Mouse (Mus musculus): ENCODE data around the gene Sox10.

Sox10 gene

DNA sequence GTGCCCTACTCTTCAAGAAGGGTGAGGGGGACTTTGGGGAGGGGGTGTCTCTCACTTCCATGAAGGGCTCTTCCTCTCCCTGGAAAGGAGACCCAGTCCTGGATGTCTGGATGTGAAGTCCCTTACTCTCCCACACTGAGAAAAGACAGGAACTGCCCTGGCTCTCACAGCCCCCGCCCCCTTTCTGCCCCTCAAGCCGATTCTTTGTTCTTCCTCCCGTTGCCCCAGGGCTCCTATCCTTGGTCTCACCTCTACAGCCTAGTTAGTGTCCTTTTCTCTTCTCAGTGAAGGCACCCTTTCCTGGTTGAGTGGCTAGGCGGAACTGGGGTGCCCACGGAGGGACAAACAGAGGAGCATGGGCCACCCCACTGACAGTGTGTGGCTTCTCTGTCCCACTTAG is at the start of gene Sox10:
Gene Sox10, minus strand, starts transcription at position 101 of the 400 bp plus-strand sequence.
- no peak for DNase-seq (ENCODE audit: low read depth, low spot score)

DNA sequence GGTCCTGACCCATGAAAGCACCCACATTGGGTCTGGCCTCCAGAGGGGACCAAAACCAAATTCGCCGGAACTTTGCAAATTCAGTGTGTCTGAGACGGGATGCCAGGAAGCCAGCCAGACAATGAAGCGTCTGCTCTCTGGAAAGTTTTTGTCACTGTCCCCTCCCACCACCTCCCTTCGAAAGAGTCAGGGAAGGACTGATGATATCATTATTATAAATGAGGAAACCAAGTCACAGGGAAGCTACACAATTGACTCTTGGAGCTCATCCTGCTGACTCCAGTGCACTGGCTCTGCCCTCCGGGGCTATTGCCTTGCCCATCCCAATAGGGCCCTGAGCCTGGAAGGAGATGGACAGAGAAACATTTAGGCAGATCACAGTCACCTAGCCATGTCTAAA is 48.6 kb upstream of the Sox10 start:
- no peak for DNase-seq (ENCODE audit: low read depth, low spot score)

DNA sequence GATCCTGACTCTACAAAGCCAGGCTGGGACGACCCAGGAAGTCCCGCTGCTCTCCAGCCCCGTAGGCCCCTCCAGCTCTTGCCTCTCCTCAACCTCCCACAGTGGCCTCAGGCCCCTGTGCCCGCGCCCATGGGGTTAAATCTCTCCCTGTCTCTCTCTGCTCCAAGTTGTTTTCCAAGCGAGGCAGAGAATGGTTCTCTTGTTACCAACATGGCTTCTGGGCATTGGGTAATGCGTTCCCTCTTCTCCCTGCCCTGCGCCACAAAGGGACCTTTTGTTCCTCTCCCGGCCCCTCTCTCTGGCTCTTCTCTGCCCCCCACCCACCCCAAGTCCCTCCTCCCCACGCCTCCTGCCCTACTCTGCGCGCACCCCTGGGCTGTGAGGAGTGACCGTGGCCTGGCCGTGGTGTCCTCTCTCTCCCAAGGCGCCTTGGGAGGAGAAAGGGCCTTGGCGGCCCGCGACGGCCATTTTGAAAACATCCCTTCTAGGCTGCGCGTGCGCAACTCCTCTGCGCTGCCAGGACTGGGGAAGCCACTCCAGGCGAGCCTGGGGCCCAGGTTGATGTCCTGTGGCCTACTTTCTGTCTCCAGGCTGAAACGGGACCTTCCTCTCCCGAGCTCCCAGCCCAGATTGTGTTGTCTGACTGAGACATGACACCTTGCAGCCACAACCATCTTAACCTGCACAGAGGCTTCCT is 47.9 kb upstream of the Sox10 start:
- DNase-seq (ENCODE audit: low read depth, low spot score): no peak

DNA sequence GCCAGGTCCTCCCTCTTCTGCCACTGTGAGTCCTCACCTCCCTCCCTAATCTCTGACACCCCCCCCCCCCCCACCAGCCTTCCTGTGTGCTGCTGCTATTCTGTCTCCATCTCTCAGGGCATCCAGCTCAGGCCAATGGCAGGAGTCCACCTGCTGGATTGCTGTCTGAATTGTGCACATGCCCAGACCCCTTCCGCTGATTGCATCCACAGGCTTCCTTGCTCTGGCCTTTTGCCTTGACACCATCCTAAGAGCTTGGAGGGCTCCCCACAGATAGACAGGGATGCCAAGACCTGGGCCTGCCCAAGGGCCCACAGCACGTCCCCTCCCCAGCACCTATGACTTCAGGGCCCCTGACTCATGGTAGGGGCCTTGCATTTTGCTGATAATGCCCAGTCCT is 45.3 kb upstream of the Sox10 start:
- DNase-seq (ENCODE audit: low read depth, low spot score): no peak

DNA sequence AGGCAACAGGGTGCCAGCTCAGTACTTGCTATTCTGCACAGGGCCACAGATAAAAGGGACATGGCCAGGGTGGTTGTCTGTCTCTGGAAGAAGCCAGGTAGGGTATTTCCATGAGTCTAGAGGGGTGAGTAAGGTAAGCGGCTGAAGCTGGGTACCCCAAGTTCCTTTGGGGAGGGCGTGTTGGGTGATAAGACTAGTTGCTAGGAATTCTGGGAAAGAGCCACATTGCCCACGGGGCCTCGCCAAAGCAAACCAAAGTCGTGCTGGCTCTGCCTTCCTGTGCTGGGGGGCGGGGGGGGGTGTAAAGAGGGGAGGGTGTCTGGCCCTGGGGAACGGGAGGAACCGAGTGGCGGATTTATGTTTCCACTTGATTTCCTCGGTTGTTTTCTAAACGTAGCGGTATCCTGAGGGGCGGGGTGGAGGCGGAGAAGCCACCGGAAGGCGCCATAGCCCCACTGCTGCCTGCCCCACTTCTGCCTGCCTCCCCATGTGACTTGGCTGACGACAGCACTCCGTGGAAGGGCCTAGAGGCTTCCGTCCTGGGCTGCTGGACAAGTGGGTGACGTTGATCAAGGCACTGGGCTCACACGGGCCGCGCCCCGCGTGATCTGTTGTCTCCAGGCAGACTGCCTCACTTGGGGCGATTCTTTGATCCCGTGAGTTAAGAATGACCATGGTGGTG is 43.9 kb upstream of the Sox10 start:
- peak; percentile 69 for DNase-seq (ENCODE audit: low read depth, low spot score)

DNA sequence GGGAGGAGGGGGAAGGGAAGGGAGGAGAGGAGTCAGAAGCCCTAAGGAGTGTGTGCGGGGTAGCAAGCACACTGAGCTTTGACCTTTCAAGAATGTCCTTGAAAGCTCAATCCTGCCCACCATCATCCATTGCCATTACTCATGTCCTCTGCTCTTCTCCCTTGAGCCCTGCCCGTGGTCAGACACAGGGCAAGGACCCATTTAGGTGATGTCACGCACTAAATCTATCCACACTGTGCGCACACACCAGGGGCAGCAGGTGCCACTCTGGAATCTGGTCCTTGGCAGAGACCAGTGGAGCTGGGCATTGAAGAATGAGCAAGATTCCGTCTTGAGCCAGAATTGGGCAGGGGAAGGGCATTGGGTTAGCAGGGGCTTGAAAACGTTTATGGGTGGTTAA is 43.2 kb upstream of the Sox10 start:
- DNase-seq (ENCODE audit: low read depth, low spot score): no peak

DNA sequence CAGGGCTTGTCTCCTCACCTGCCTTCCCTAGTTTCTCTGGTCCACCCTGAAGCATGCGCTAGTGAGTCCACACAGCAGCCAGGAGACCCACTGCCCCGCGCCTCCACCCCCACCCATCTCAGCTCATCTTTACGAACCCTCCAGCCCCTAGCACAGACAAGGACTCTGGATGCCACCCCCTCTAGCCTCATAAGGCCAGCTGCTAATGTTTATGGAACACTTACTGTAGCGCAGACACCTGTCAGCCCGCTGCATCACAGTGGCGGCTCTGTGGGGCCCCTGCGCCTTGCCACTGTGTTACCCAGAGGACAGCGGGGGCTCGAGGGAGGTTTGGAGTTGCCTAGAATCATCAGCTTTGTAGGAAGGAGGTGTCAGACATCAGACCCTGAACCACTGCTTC is 37.5 kb upstream of the Sox10 start:
- DNase-seq (ENCODE audit: low read depth, low spot score): no peak

DNA sequence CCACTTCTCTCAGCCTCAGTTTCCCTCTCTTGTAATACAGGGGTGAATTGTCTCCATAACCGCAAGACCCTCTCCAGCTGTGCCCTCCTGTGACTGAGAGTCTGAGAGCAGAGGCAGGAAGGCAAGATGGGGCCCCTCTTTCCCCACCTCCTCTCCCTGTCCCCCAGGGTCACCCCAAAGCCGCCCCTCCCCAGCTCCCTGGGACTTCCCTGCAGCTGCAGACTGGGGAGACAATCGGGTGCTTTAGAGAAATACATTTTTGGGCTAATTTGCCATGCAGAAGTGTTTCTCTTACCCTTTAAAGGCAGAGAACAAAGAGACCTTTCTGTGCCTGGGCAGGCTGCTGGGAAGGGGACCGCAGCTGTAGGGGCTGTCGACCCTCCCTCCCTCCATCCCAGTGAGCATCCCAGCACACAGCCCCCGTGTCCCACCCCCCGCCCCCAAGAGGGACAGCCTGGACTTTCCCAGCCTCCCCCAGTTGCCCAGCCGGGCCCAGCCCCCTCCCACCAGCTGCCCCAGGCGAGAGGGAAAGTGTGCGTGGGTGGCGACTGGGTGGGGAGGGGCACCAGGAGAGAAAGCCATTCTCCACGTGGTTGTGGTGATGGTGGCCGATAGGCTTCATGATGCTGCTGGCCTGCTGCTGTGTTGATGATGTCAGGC is 36.6 kb upstream of the Sox10 start:
- DNase-seq (ENCODE audit: low read depth, low spot score): no peak

DNA sequence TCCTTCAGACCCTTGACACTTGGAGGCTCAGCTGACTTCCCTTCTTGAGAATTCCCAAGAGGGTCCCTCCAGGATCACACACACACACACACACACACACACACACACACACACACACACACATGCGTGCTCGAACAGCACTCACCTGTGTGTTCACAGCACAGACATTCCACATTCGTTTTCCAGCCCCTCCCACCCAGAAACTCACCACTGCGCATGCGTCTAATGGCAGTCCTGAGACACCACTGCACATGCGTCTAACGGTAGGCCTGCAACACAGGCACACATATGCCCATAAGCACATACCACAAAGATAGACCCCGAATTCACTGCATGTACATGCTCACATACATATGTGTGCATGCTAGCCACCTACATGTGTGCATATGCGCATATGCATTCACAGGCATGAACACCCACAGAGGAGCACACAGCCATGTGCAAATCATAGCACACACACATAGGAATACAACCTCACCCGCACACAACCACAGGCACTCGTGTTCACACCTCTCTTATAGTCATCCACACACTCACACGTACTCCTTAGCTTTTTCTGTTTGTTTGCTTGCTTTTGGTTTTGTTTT is 34.4 kb upstream of the Sox10 start:
- peak; percentile 90 for DNase-seq (ENCODE audit: low read depth, low spot score)

DNA sequence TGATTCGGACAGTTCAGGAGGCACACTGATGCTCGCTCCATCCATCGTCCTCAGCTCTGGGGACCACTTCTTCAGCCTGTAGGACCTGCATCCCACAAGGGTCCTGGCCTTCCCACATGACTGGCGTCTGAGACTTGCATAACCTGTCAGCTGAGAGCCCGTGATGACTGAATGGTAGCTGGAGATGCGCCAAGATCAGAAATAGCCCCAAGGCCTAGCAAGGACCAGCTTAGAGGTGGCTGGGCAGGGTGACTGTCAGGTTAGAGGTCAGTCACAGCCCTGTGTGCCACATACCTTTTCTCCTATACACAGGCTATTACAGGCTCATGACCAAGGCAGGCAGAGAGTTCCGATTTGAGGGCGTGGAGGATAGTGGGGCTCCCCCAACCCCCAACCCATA is 30.5 kb upstream of the Sox10 start:
- no peak for DNase-seq (ENCODE audit: low read depth, low spot score)

DNA sequence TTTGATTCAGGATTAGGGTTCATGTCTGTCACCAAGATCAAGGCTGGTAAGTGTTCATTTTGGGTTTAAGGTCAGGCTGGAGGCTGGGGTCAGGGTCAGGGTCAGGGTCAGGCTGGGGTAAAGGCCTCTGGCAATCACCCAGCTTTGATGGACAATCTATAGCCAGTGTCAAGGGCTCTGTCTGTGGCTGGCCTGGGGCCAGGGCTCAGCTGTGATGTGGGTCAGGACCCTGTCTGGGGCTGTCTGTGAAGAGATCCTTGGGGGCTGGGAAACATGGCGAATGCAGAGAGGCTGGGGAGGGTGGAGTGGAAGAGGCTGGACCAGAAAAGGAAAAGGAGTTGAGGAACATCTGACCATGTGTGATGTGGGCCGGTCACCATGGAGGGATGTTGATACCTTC is 29.9 kb upstream of the Sox10 start:
- DNase-seq (ENCODE audit: low read depth, low spot score): no peak

DNA sequence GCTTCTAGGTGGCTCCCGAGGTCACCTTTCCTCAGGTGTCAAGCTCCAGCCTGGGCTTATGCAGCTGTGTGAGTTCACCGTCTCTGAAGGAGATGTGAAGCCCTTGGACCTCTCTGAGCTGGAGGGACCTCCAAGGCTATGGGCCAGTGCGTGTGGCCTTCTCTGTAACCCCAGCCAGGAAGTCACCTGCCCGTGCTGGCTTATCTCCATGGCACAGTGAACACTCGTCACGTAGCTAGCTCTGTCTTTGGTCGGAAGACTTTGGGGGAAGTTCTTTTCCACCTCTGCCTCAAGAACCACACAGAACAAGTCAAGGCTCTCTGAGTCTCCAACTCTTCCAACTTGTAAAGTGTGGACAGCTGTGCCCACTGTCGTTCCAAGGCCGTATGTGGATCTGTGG is 29.0 kb upstream of the Sox10 start:
- no peak for DNase-seq (ENCODE audit: low read depth, low spot score)

DNA sequence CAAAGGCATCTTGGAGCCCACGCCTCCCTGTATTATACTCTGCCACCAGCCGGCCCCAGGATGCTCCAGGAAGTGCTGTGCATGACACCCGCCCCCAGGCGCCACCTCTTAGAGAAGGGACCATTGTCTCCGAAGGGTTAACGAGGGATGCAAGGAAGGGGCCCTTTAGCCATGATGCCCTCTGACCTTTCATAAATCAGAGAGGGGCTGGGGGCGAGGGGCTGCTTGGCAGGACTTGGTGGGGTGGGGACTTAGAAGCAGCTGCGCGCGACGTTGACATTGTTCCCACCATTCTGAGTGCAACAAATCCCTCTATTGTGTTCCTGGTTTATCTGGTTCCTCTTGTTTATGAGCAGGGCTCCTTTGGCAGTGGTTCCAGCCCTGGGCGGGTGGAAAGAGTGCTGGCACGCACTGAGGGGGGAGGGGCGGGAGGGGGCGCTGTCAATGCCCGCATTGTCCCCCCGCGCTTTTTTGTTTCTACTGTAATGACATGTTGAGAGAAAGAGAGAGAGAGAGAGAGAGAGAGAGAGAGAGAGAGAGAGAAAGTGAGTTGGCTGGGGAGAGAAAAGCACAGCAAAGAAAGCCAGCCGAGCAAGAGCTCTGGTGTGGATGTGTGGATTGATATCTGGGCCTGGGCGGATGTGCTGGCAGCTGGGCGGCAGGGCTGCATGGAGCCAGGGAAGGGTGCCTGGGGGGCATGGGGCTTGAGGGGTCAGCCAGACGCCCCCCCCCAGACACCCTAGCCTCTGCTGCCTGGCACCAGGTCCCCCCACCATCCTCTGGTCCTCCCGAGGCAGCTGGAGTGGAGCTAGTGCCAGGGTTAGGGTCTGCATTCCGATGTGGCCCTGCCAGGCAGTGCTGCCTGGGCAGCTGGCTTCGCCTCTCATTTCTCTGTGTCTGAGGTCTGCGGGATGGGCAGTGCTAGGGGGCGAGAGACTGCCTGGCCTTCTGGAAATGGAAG is 28.1 kb upstream of the Sox10 start:
- DNase-seq (ENCODE audit: low read depth, low spot score): no peak

DNA sequence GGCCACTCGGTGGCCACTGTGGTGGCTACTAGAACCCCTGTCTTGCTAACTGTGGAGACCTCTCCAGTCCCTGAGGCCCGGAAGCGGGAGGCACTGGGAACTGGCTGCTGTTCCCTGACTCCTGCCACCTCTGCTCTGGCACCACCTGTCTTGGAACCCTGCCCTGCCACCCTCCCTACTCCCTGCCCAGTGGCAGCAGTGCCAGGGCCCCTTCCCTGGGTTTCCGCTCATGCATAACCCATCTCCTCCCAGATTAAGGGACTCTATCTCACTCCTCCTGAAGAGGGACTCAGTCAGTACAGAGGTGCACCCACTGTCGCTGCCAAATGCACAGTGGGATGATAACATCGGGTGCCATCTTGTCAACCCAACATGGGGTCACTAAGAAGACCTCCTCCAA is 27.4 kb upstream of the Sox10 start:
- DNase-seq (ENCODE audit: low read depth, low spot score): no peak

DNA sequence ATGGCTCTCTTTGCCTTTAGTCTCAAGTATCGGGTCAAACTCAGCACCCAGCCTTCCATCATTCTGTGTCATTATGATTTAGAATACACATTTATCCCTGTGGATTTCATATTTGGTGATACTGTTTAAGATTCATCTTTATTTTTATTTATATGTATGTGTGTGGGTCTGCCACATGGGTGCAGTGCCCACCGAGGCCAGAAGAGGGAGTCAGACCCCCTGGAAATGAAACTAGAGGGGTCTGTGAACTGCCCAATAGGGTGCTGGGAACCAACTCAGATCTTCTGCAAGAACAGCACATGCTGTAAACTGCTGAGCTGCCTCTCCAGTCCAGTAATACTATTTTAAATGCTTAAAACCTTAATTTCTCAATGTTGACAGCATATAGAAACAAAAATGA is 26.4 kb upstream of the Sox10 start:
- DNase-seq (ENCODE audit: low read depth, low spot score): no peak

DNA sequence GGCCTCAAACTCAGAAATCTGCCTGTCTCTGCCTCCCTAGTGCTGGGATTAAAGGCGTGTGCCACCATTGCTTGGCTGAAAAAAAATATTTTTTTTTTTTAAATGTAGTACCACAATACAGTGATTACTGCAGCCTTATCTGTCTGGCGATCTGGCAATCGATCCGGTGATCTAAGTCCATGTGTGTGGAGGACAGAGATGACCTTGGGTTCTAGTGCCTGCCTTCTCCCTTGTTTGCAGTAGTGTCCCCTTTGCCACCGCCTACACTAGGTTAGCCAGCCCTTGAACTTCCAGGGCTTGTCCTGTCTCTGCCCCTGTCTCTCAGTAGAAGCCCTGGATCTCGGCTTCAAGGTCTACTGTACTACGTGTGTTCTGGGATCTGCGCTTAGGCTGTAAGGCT is 22.8 kb upstream of the Sox10 start:
- no peak for DNase-seq (ENCODE audit: low read depth, low spot score)

DNA sequence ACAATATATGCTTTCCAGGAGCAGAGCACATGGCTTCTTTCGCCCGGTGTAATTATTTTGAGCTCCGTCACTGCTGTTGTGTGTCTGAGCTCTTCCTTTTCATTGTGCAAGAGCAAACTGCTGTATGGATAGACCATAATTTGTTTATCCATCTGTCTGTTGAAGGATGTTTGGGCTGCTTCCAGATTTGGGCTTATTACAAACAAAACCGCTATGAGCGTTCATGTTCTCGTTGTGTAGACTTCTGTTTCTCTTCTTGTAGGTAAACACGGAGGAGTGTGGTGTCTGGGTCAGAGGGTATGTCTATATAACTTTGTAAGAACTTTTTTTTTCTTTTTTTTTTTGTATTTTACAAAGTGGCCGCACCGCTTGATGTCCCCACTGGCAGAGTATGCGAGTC is 20.2 kb upstream of the Sox10 start:
- DNase-seq (ENCODE audit: low read depth, low spot score): no peak

DNA sequence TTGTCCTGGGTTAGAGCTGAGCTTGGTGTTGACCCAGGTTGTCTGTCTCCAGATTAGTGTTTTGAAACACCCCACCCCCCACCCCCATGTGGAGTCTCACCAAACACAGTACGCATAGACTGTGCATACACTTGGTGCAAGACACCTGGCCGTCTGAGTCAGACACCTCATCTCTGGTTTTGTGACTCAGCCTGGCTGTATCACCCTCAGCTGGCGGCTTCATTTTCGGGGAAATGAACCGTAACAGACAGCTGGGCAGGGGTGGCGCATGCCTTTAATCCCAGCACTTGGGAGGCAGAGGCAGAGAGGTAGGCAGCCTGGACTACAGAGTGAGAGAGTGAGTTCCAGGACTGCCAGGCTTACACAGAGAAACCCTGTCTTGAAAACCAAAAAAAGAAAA is 11.9 kb upstream of the Sox10 start:
- peak; percentile 78 for DNase-seq (ENCODE audit: low read depth, low spot score)

DNA sequence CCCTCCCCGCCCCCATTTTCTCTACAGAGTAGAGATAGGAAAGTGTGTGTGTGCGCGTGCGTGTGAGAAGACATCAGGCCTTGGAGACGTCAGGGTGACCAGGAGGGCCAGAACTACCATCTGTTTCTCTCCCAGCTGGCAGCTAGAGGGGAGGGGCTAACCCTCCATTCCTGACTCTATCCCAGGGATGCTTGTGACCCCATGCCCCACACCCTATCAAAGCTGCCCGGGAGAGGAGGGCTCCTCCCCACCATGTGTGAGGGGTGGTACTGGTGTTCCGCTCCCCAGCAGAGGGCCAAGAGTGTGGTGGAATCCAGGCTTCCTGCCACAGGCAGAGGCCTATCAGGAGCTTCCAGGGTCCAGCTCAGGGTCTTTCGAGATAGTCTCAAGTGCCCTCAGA is 1.7 kb upstream of the Sox10 start:
- no peak for DNase-seq (ENCODE audit: low read depth, low spot score)

DNA sequence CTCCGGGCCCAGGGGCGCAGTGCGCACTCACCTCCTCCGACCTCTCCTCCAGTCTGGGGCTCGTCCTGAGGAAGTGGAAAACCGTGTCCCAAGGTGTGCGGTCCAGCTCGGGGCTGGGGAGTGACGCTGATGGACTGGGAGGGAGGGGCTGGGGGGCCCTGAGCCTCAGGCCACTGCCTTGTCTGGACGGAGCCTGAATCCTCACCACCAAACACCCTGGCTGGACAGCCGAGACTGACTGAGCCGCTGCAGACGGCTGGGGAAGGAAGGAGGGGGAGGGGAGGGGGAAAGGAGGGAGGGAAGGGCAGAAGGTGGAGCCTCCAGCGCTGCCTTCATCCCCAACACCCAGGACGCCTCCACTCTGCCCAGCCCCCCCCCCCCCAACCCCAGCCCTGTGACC is 789 bp downstream of the Sox10 start:
- no peak for DNase-seq (ENCODE audit: low read depth, low spot score)

DNA sequence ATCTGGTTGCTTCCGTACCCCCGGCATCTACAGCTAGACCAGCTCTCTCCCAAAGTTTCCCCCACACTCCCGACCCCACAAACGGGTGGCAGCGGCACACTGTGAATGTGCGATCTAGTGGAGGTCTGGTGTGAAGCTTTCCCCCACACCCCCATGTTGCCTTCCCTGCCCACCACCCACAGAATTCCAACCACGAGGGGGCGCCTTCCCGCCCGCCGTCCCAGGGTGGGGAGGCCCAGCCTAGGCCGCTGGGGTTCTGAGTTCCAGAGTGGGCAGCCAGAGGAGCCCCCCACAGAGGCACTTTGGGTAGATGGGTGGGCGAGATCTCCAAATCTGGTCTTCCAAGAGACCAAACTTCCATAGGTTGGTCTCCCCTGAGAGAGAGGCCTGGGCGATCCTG is 2.2 kb downstream of the Sox10 start:
- no peak for DNase-seq (ENCODE audit: low read depth, low spot score)

DNA sequence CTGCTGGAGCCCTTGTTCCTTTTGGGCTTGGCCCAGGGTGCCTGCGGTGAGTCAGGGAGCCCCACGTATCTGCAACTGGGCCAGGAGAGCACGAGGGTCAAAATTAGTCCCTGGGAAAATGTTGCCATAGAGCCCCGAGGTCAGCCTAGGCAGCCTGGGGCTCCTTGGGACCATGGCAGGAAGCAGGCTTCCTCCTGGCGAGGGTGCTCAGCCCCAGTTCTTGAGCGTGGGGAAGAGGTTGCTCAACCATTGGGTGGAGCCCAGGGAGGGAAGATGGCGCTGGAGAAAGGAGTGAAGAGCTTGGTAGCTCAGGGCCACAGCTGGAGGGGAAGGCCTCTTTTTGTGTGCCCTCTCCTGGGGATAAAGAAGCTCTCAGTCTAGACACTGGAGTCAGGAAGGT is 2.7 kb downstream of the Sox10 start:
- no peak for DNase-seq (ENCODE audit: low read depth, low spot score)
